In the genomic region with DNA sequence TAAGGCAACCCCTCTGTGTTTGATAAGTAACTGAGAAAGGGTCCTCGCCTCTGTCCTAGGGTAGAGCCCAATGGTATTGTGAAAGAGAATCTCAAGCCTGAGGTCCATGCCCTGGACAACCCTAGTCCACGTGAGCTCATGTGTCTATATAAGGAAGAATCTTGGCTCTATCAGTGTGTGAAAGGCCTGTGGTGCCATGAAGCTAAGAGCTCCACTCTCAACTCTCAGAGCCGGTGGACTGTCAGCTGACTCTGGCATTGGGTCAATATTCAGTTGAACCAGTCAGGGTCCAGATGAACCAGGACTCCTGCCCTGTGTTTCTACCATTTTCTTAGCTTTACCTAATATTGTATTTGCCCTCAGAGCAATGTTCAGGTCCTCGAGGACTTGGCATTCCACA, we compare ENCODE assay signal across 17 mouse cellular contexts.
"Had no signal": no experiment of that assay in that cellular context is flagged by ENCODE, and none has a peak within 500 bp of the region (broad histone marks: within the 10 kb centered on the region; RNA-seq: fewer than 3 reads in every experiment).

No protein-coding gene starts in this region.

- H3K9me3 ChIP-seq: liver, embryonic 15.5 days; lung, embryonic 15.5 days; megakaryocyte, embryonic 14.5 days; midbrain, embryonic 13.5 days; midbrain, embryonic 15.5 days; neural tube, embryonic 12.5 days had no signal

- H3K4me3 ChIP-seq: liver, embryonic 15.5 days; lung, embryonic 15.5 days; megakaryocyte, embryonic 14.5 days; midbrain, embryonic 13.5 days; midbrain, embryonic 15.5 days; neural tube, embryonic 12.5 days had no signal

- H3K4me2 ChIP-seq: liver, embryonic 15.5 days; lung, embryonic 15.5 days; midbrain, embryonic 11.5 days; midbrain, embryonic 13.5 days; midbrain, embryonic 15.5 days; neural tube, embryonic 12.5 days had no signal

- H3K27ac ChIP-seq: liver, embryonic 15.5 days; lung, embryonic 15.5 days; macrophage; midbrain, embryonic 13.5 days; midbrain, embryonic 15.5 days; neural tube, embryonic 12.5 days had no signal

- H3K27me3 ChIP-seq: liver, embryonic 15.5 days; lung, embryonic 15.5 days; midbrain, embryonic 13.5 days; midbrain, embryonic 15.5 days; neural tube, embryonic 12.5 days had no signal

- H3K36me3 ChIP-seq: liver, embryonic 15.5 days; lung, embryonic 15.5 days; midbrain, embryonic 13.5 days; midbrain, embryonic 15.5 days; neural tube, embryonic 12.5 days had no signal

- DNase-seq: liver, postnatal 0 days; lung, adult 2 months; lung, postnatal 10 days; lung, postnatal 36 days; right cerebral cortex, postnatal 14 days; spleen, adult 18-20 months; thymus, adult 18-20 months; thymus, postnatal 14 days; thymus, postnatal 36 days had no signal

- H3K4me1 ChIP-seq: liver, embryonic 15.5 days; megakaryocyte, embryonic 14.5 days; neural tube, embryonic 12.5 days had no signal

- ATAC-seq: liver, postnatal 0 days; midbrain, embryonic 13.5 days; midbrain, embryonic 15.5 days had no signal

- H3K9ac ChIP-seq: liver, embryonic 15.5 days; liver, postnatal 0 days; lung, embryonic 15.5 days; midbrain, embryonic 13.5 days; midbrain, embryonic 15.5 days; neural tube, embryonic 12.5 days had no signal
